39 mouse cellular contexts compared by ENCODE assay signal in the genomic region with DNA sequence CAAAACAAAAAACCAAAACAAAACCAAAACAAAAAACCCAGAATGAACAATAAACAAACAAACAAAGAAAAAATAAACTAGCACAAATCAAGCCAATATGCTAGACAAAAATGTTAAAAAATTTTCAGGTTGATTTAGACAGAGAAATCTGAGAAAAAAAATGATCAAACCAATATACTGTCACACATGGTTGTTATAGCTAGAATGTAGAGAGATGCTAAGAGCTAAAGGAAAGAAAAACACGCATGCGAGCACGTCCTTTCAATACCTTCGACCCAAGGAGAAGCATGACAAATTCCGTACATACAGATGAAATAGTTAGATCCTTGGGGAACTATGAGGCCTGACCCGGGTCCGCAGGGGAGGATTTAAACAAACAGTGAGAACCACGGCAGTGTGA. TPM values are rescaled to one million over a fixed set of nuclear protein-coding genes. Genes with fewer than 3 reads are reported as not detected.
"Had no signal": no experiment of that assay in that cellular context is flagged by ENCODE, and none has a peak within 500 bp of the region (broad histone marks: within the 10 kb centered on the region; RNA-seq: fewer than 3 reads in every experiment).

Gene Gm10959, minus strand, starts transcription at position 101 of the 400 bp plus-strand sequence.

- DNase-seq: gastrocnemius, postnatal 10 days; gastrocnemius, postnatal 25 days; heart, adult 18-20 months; heart, postnatal 10 days; heart, postnatal 4 days; kidney, adult 18-20 months; kidney, adult 8-10 months; kidney, postnatal 14 days; kidney, postnatal 36 days; layer of hippocampus, adult 9-11 months had no signal

- H3K4me1 ChIP-seq: hindbrain, embryonic 12.5 days; limb, embryonic 10.5 days; limb, embryonic 12.5 days had no signal

- ATAC-seq: hindbrain, embryonic 16.5 days; inflammation-experienced regulatory T-cells, adult 6 months; intestine, embryonic 15.5 days; intestine, postnatal 0 days had no signal

- H3K27me3 ChIP-seq: heart, embryonic 12.5 days; hindbrain, embryonic 12.5 days; intestine, embryonic 15.5 days; limb, embryonic 12.5 days had no signal

- H3K9me3 ChIP-seq: heart, embryonic 10.5 days; heart, embryonic 12.5 days; hindbrain, embryonic 10.5 days; hindbrain, embryonic 12.5 days; intestine, embryonic 15.5 days; limb, embryonic 10.5 days; limb, embryonic 12.5 days had no signal

- H3K36me3 ChIP-seq: heart, embryonic 10.5 days; heart, embryonic 12.5 days; hindbrain, embryonic 10.5 days; hindbrain, embryonic 12.5 days; intestine, embryonic 15.5 days; limb, embryonic 10.5 days; limb, embryonic 12.5 days had no signal

- H3K27ac ChIP-seq: heart, embryonic 10.5 days; hindbrain, embryonic 10.5 days; hindbrain, embryonic 12.5 days; hindbrain, embryonic 14.5 days; intestine, embryonic 15.5 days; kidney, postnatal 0 days; left cerebral cortex, adult 2 months; limb, embryonic 10.5 days; limb, embryonic 12.5 days had no signal

- H3K4me2 ChIP-seq: heart, embryonic 12.5 days; hindbrain, embryonic 12.5 days; hindbrain, embryonic 14.5 days; intestine, embryonic 15.5 days; limb, embryonic 12.5 days had no signal

- H3K9ac ChIP-seq: heart, embryonic 12.5 days; hindbrain, embryonic 12.5 days; hindbrain, embryonic 14.5 days; intestine, embryonic 15.5 days; limb, embryonic 12.5 days had no signal

- H3K4me3 ChIP-seq: heart, embryonic 10.5 days; heart, embryonic 12.5 days; hindbrain, embryonic 10.5 days; hindbrain, embryonic 12.5 days; intestine, embryonic 15.5 days; left cerebral cortex, adult 2 months; limb, embryonic 10.5 days; limb, embryonic 12.5 days had no signal

RNA-seq across cellular contexts. Expression of gene Gm10959, which starts in this region (rescaled TPM):
- total RNA-seq: gastrocnemius, adult 18-20 months; gastrocnemius, postnatal 10 days; gastrocnemius, postnatal 25 days; gastrocnemius, postnatal 4 days; granulocyte monocyte progenitor cell, adult 5-6 weeks; heart, adult 18-20 months; heart, adult 8-10 months; heart, postnatal 10 days; heart, postnatal 25 days; heart, postnatal 4 days; layer of hippocampus, adult 18-20 months; layer of hippocampus, adult 8-10 months; layer of hippocampus, postnatal 25 days; left cerebral cortex, adult 2 months; left cerebral cortex, postnatal 14 days; left cerebral cortex, postnatal 36 days; liver, adult 2 months had no signal
- polyA plus RNA-seq: heart, embryonic 10.5 days; heart, embryonic 12.5 days; heart, embryonic 14.5 days; heart, embryonic 16.5 days; hindbrain, embryonic 10.5 days; hindbrain, embryonic 12.5 days; hindbrain, embryonic 14.5 days; hindbrain, embryonic 16.5 days; inflammation-experienced regulatory T-cells, adult 6 months; intestine, embryonic 15.5 days; intestine, postnatal 0 days; kidney, embryonic 14.5 days; kidney, postnatal 0 days; large intestine, adult 2 months; limb, embryonic 10.5 days; limb, embryonic 12.5 days; limb, embryonic 14.5 days; liver, adult 2 months had no signal
